Mouse (Mus musculus) myocyte (in vitro differentiated cells): ENCODE measurements around the gene Ano8. TPM values are rescaled to one million over a fixed set of nuclear protein-coding genes. Genes with fewer than 3 reads are reported as not detected.

ENCODE experiments used
- H3K27me3 ChIP-seq: one replicate; pipeline ENCODE4 v1.6.1; 2011; ENCODE audit not compliant: control insufficient read depth, insufficient read depth, insufficient read length
- H3K36me3 ChIP-seq: one replicate; pipeline ENCODE4 v1.6.1; 2011; ENCODE audit not compliant: control insufficient read depth, insufficient read depth
- H3K4me2 ChIP-seq: one replicate; pipeline ENCODE4 v1.6.1; 2011; ENCODE audit warnings: low read depth, control low read depth
- H3K4me3 ChIP-seq: one replicate; pipeline ENCODE4 v1.5.1; 2011; ENCODE audit warnings: mild to moderate bottlenecking, control low read depth, moderate library complexity
- H3K79me2 ChIP-seq: one replicate; pipeline ENCODE4 v1.6.1; 2011; ENCODE audit not compliant: control insufficient read depth, insufficient read depth
- H3ac ChIP-seq: one replicate; pipeline ENCODE4 v1.6.1; 2011; ENCODE audit not compliant: control insufficient read depth, insufficient read length
- CEBPB ChIP-seq: IDR thresholded peaks from 2 replicates; pipeline ENCODE4 v1.6.1; 2011; ENCODE audit warnings: mild to moderate bottlenecking, moderate library complexity; ENCODE audit not compliant: poor library complexity, insufficient read depth, severe bottlenecking
- E2F4 ChIP-seq: IDR thresholded peaks from one replicate; pipeline ENCODE4 v1.6.1; 2011; ENCODE audit warnings: mild to moderate bottlenecking, control low read depth, moderate library complexity; ENCODE audit not compliant: insufficient read depth
- MAX ChIP-seq: IDR thresholded peaks from one replicate; pipeline ENCODE4 v1.6.1; 2011; ENCODE audit warnings: low read depth, mild to moderate bottlenecking, control low read depth
- MYOD1 ChIP-seq, 3 experiments: IDR thresholded peaks; one replicate each; pipeline ENCODE4 v1.6.1; 2011; ENCODE audit warnings: control low read depth in 2 of 3, low read depth in 2 of 3, mild to moderate bottlenecking in 2 of 3, moderate library complexity in 1 of 3; ENCODE audit not compliant: insufficient read length in 2 of 3, control insufficient read depth in 1 of 3
- MYOG ChIP-seq, 3 experiments: IDR thresholded peaks; one replicate each; pipeline ENCODE4 v1.6.1; 2011; ENCODE audit warnings: control low read depth in 2 of 3, low read depth in 2 of 3, mild to moderate bottlenecking in 2 of 3; ENCODE audit not compliant: insufficient read length in 2 of 3, control insufficient read depth in 1 of 3, insufficient read depth in 1 of 3
- POLR2A ChIP-seq: IDR thresholded peaks from one replicate; pipeline ENCODE4 v1.6.1; 2011; ENCODE audit warnings: low read depth, mild to moderate bottlenecking, control low read depth, moderate library complexity; ENCODE audit not compliant: insufficient read length
- POLR2AphosphoS2 ChIP-seq: IDR thresholded peaks from one replicate; pipeline ENCODE4 v1.6.1; 2011; ENCODE audit warnings: low read depth, control low read depth; ENCODE audit not compliant: insufficient read length
- REST ChIP-seq: IDR thresholded peaks from one replicate; pipeline ENCODE4 v1.6.1; 2011; ENCODE audit warnings: mild to moderate bottlenecking, control low read depth, moderate library complexity; ENCODE audit not compliant: insufficient read depth, insufficient read length
- SRF ChIP-seq: IDR thresholded peaks from one replicate; pipeline ENCODE4 v1.6.1; 2011; ENCODE audit warnings: low read depth; ENCODE audit not compliant: control insufficient read depth, insufficient read length
- TCF12 ChIP-seq: IDR thresholded peaks from one replicate; pipeline ENCODE4 v1.6.1; 2011; ENCODE audit warnings: mild to moderate bottlenecking, control low read depth; ENCODE audit not compliant: poor library complexity, insufficient read depth, severe bottlenecking
- TCF3 ChIP-seq: IDR thresholded peaks from one replicate; pipeline ENCODE4 v1.6.1; 2011; ENCODE audit warnings: low read depth, control low read depth; ENCODE audit not compliant: insufficient read length
- USF1 ChIP-seq: IDR thresholded peaks from one replicate; pipeline ENCODE4 v1.6.1; 2011; ENCODE audit warnings: low read depth, mild to moderate bottlenecking, control low read depth, moderate library complexity
- polyA plus RNA-seq: library from polyadenylated mRNA; unstranded; fragments of >200 nt; fragmentation: generic; extraction: Trizol; gene quantifications from one replicate; pipeline ENCODE4 v1.2.1, GENCODE M21; 2012; ENCODE audit warnings: missing spikeins

Gene Ano8
- polyA plus RNA-seq, 1 experiment: 27.5 TPM

- TF ChIP-seq SRF (no peak), E2F4 (no peak), REST (no peak)
- no peak overlapping the region for H3K4me3 ChIP-seq
- H3K79me2 ChIP-seq: no peaks in the 10 kb centered on the region
- H3ac ChIP-seq: no peak overlapping the region
- H3K36me3 ChIP-seq: no peaks in the 10 kb centered on the region
- peaks cover 45% of the 10 kb centered on the region for H3K27me3 ChIP-seq
- peak overlapping the region; percentile 62 for H3K4me2 ChIP-seq
Observed at GRCm38 (mm10) chr8:71507589-71508104, 21.9 kb upstream of the Ano8 start.

- TF ChIP-seq MYOG (IDR thresholded peaks at IDR 0.05; ENCODE audit: control insufficient read depth in 1 of 3, insufficient read depth in 1 of 3, insufficient read length in 2 of 3, low read depth in 2 of 3) (no peak), POLR2A (no peak), MAX (no peak), E2F4 (no peak), CEBPB (no peak), USF1 (no peak), TCF3 (no peak), TCF12 (no peak), REST (no peak)
- Histone ChIP-seq H3K4me2 (no peak overlapping the region), H3K4me3 (no peak overlapping the region), H3K36me3 (no peaks in the 10 kb centered on the region), H3ac (no peak overlapping the region), H3K27me3 (peaks cover 35% of the 10 kb centered on the region), H3K79me2 (no peaks in the 10 kb centered on the region)
Observed at GRCm38 (mm10) chr8:71505979-71506378, 20.2 kb upstream of the Ano8 start.

DNA sequence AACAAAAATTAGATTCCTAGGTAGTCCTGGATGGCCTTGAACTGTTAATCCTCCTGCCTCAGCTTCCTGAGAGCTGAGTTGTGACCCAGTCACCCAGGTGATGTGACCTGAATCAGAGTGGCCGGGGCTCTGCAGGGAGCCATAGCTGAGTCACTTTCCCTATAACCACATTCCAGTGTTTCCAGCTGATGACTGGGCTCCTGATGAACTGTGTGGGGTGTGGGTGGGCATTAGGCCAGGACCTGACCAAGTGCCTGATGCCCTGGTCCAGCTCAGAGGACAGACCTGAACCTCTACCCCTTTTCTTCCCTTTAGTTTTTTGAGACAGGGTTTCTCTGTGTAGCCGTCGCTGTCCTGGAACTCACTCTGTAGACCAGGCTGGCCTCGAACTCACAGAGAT, 19.6 kb upstream of the Ano8 start:
- Histone ChIP-seq H3K27me3 (peaks cover 31% of the 10 kb centered on the region), H3ac (no peak overlapping the region), H3K36me3 (no peaks in the 10 kb centered on the region), H3K4me3 (no peak overlapping the region), H3K4me2 (no peak overlapping the region), H3K79me2 (no peaks in the 10 kb centered on the region)
- TF ChIP-seq TCF3: no peak
- no peak for TF ChIP-seq USF1
- no peak for TF ChIP-seq REST
- no peak for TF ChIP-seq CEBPB
- no peak for TF ChIP-seq MYOD1 (IDR thresholded peaks at IDR 0.05; ENCODE audit: control insufficient read depth in 1 of 3, insufficient read length in 2 of 3, low read depth in 2 of 3)
- TF ChIP-seq E2F4: no peak
- no peak for TF ChIP-seq SRF
- no peak for TF ChIP-seq POLR2A
- TF ChIP-seq MAX: no peak
- no peak for TF ChIP-seq TCF12
- TF ChIP-seq MYOG (IDR thresholded peaks at IDR 0.05; ENCODE audit: control insufficient read depth in 1 of 3, insufficient read depth in 1 of 3, insufficient read length in 2 of 3, low read depth in 2 of 3): no peak
- no peak for TF ChIP-seq POLR2AphosphoS2

DNA sequence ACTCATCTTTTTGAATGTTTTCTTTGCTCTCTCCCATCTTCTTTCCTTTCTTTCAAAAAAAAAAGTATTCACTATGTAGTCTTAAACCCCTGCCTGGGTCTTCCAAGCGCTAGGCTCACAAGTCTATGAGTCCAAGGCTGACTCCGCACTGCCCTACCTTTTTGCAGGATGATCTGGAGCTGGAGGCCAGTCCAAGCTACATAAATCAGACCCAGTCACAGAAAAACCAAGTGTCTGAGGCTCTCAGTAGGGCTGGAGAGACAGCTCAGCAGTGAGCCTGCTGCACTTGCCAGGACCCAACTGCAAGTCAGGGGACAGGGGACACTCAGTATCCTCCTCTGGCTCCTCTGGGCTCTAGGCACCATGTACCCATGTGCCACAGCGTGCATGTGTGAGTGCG, 18.6 kb upstream of the Ano8 start:
- peaks cover 22% of the 10 kb centered on the region for H3K27me3 ChIP-seq
- no peak overlapping the region for H3ac ChIP-seq
- H3K36me3 ChIP-seq: no peaks in the 10 kb centered on the region
- H3K4me2 ChIP-seq: no peak overlapping the region
- TF ChIP-seq REST: no peak
- no peak for TF ChIP-seq TCF3
- TF ChIP-seq POLR2A: no peak
- TF ChIP-seq MYOD1 (IDR thresholded peaks at IDR 0.05; ENCODE audit: control insufficient read depth in 1 of 3, insufficient read length in 2 of 3, low read depth in 2 of 3): no peak
- no peak for TF ChIP-seq POLR2AphosphoS2
- TF ChIP-seq SRF: no peak
- no peak for TF ChIP-seq MYOG (IDR thresholded peaks at IDR 0.05; ENCODE audit: control insufficient read depth in 1 of 3, insufficient read depth in 1 of 3, insufficient read length in 2 of 3, low read depth in 2 of 3)
- no peak for TF ChIP-seq TCF12
- no peak for TF ChIP-seq E2F4
- no peak for TF ChIP-seq CEBPB
- TF ChIP-seq MAX: no peak
- H3K79me2 ChIP-seq: no peaks in the 10 kb centered on the region
- H3K4me3 ChIP-seq: no peak overlapping the region

- no peaks in the 10 kb centered on the region for H3K36me3 ChIP-seq
- H3K79me2 ChIP-seq: no peaks in the 10 kb centered on the region
- no peak overlapping the region for H3K4me2 ChIP-seq
- no peak overlapping the region for H3K4me3 ChIP-seq
- TF ChIP-seq USF1 (no peak), REST (no peak), SRF (no peak), MYOD1 (IDR thresholded peaks at IDR 0.05; ENCODE audit: control insufficient read depth in 1 of 3, insufficient read length in 2 of 3, low read depth in 2 of 3) (no peak), POLR2AphosphoS2 (no peak), MYOG (IDR thresholded peaks at IDR 0.05; ENCODE audit: control insufficient read depth in 1 of 3, insufficient read depth in 1 of 3, insufficient read length in 2 of 3, low read depth in 2 of 3) (no peak), E2F4 (no peak), CEBPB (no peak)
- no peak overlapping the region for H3ac ChIP-seq
- H3K27me3 ChIP-seq: no peaks in the 10 kb centered on the region
Observed at GRCm38 (mm10) chr8:71498816-71499690, 13.3 kb upstream of the Ano8 start.
